Mouse (Mus musculus) forebrain, embryonic 15.5 days (tissue): ENCODE results near the gene Kcnt2. TPM values are rescaled to one million over a fixed set of nuclear protein-coding genes. Genes with fewer than 3 reads are reported as not detected.

Source experiments
- ATAC-seq: fragments of 200-750 bp; cut with Nextera tagmentation; replicated peaks from 2 replicates; pipeline ENCODE4 v1.8.0; 2017; ENCODE audit warnings: mild to moderate bottlenecking, moderate TSS enrichment, moderate library complexity
- H3K27ac ChIP-seq: fragments of 300-500 bp; sonication (generic); replicated peaks from 2 replicates; pipeline ENCODE4 v1.5.1; 2015; ENCODE audit warnings: mild to moderate bottlenecking, inconsistent platforms
- H3K27me3 ChIP-seq: fragments of 300-500 bp; sonication (generic); 2 replicates; pipeline ENCODE4 v1.6.1; 2015; ENCODE audit warnings: inconsistent platforms
- H3K36me3 ChIP-seq: fragments of 300-500 bp; sonication (generic); 2 replicates; pipeline ENCODE4 v1.6.1; 2015; ENCODE audit warnings: mild to moderate bottlenecking, inconsistent platforms
- H3K4me1 ChIP-seq: fragments of 300-500 bp; sonication (generic); 2 replicates; pipeline ENCODE4 v1.6.1; 2015; ENCODE audit warnings: inconsistent platforms
- H3K4me2 ChIP-seq: fragments of 300-500 bp; sonication (generic); replicated peaks from 2 replicates; pipeline ENCODE4 v1.6.1; 2015; ENCODE audit warnings: mild to moderate bottlenecking, inconsistent platforms
- H3K4me3 ChIP-seq: fragments of 300-500 bp; sonication (generic); 2 replicates; pipeline ENCODE4 v1.5.1; 2015; ENCODE audit warnings: mild to moderate bottlenecking, inconsistent platforms
- H3K9ac ChIP-seq: fragments of 300-500 bp; sonication (generic); replicated peaks from 2 replicates; pipeline ENCODE4 v1.6.1; 2015; ENCODE audit warnings: mild to moderate bottlenecking, inconsistent platforms
- H3K9me3 ChIP-seq: fragments of 300-500 bp; sonication (generic); 2 replicates; pipeline ENCODE4 v1.6.1; 2016; ENCODE audit warnings: inconsistent platforms
- WGBS: fragments of 180-500 bp; shearing (Covaris S2); methylation state at CpG from one replicate; pipeline ENCODE4 v1.1.7; 2015; ENCODE audit warnings: mixed read lengths; 5-methylcytosine and 5-hydroxymethylcytosine counted together
- polyA plus RNA-seq: library from polyadenylated mRNA; unstranded; fragments of >200 nt; fragmentation: Nextera tagmentation; extraction: Ambion mirVana; gene quantifications from 2 replicates; pipeline ENCODE4 v1.2.1, GENCODE M21; 2015

The Kcnt2 gene
- polyA plus RNA-seq, 1 experiment from 2014 or later = 2.4 TPM

GRCm38 (mm10) chr1:140660751-140661403 is 414.9 kb downstream of the Kcnt2 start:
- H3K27ac ChIP-seq = no peak overlapping the region
- peak overlapping the region; percentile 27 for H3K4me3 ChIP-seq
- no peaks in the 10 kb centered on the region for H3K27me3 ChIP-seq
- no peaks in the 10 kb centered on the region for H3K36me3 ChIP-seq
- H3K4me2 ChIP-seq = peak overlapping the region; percentile 42
- H3K4me1 ChIP-seq = peaks cover 9% of the 10 kb centered on the region
- no peaks in the 10 kb centered on the region for H3K9me3 ChIP-seq
- peak; percentile 80 for ATAC-seq
- 14% methylated on average over 12 of the region's 12 CpGs for WGBS
- H3K9ac ChIP-seq = peak overlapping the region; percentile 33; the same call in 1 of the 2 replicates

- 20% methylated on average over 3 of the region's 3 CpGs for WGBS
- ATAC-seq = peak; percentile 84
- Histone ChIP-seq H3K9me3 (no peaks in the 10 kb centered on the region), H3K4me3 (peak overlapping the region; percentile 27), H3K4me1 (peaks cover 9% of the 10 kb centered on the region), H3K36me3 (no peaks in the 10 kb centered on the region), H3K27me3 (no peaks in the 10 kb centered on the region), H3K9ac (peak overlapping the region; percentile 33; the same call in 1 of the 2 replicates), H3K4me2 (peak overlapping the region; percentile 42), H3K27ac (no peak overlapping the region)
Observed at GRCm38 (mm10) chr1:140661404-140661787, 415.4 kb downstream of the Kcnt2 start.

Other genes starting within 250 kb of the Kcnt2 start
- 7.4 and 8.3 TPM in 2 replicates for gene Cfh, start 62.4 kb upstream of the Kcnt2 start, polyA plus RNA-seq